ENCODE assay signal across 24 mouse cellular contexts in the genomic region with DNA sequence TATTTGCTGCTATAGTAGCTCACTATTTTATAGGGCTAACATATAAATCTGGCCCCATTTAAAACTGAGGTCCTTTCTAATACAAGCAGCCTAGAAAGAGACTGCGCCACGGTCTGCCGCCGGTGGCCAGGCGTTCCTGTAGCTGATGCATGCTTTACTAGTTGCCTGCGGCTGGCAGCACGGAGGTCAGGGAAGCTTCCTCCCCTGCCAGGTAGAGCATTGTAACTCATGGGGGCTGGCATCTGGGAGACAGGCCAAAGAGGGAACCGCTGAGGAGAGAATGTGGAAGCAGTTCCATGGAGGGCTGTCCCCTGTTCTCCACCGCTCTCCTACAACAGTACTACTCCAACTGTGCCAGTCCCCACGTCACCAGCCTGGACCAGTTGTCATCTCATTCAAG. TPM values are rescaled to one million over a fixed set of nuclear protein-coding genes. Genes with fewer than 3 reads are reported as not detected.
A peak's percentile ranks its signal among the peaks of the same experiment; 100 is the strongest.
DNase-seq lines count a peak whose midpoint lies in the region; ATAC-seq and TF ChIP-seq lines count a peak whose summit lies in the region.
"Had no signal": no experiment of that assay in that cellular context is flagged by ENCODE, and none has a peak within 500 bp of the region (broad histone marks: within the 10 kb centered on the region; RNA-seq: fewer than 3 reads in every experiment).

No protein-coding gene starts in this region.

- no peak for TF ChIP-seq EP300 in liver, postnatal 0 days (IDR thresholded peaks at IDR 0.05; ENCODE audit: low read depth)

- peaks cover 16% of the 10 kb centered on the region; the same call in 1 of the 2 replicates for H3K36me3 ChIP-seq in liver, postnatal 0 days (replicated peaks; ENCODE audit: insufficient read depth, low read length)
- H3K36me3 ChIP-seq: embryonic facial prominence, embryonic 10.5 days; embryonic facial prominence, embryonic 12.5 days; forebrain, embryonic 15.5 days had no signal

- peak; percentile 72 for DNase-seq in heart, adult 11 months
- DNase-seq in heart, postnatal 36 days: no peak
- DNase-seq in liver, postnatal 0 days: peak; percentile 5
- no peak for DNase-seq in liver
- no peak for DNase-seq in frontal cortex, postnatal 10 days (ENCODE audit: low spot score in 2 of 2)
- DNase-seq: adrenal gland, adult 8-10 months; adrenal gland, postnatal 14 days; adrenal gland, postnatal 36 days; B cell, adult 2 months; cerebellum, adult 11-12 months; cerebellum, adult 2 months; cerebellum, adult 9-10 months; cerebellum, postnatal 10 days; cerebellum, postnatal 25 days; forebrain, postnatal 0 days had no signal

- no peaks in the 10 kb centered on the region for H3K27me3 ChIP-seq in liver, postnatal 0 days (ENCODE audit: insufficient read depth, low read length)
- H3K27me3 ChIP-seq: CH12.LX; embryonic facial prominence, embryonic 12.5 days; forebrain, embryonic 13.5 days; forebrain, embryonic 15.5 days; Patski had no signal

- TF ChIP-seq CTCF in liver, postnatal 0 days (IDR thresholded peaks at IDR 0.05; ENCODE audit: low read depth): no peak

- no peak for ATAC-seq in liver, postnatal 0 days
- ATAC-seq: activated CD4-positive, CD25-positive, alpha-beta regulatory T cell, adult 4 months; CD4-positive, CD25-positive, alpha-beta regulatory T cell, adult 4 months; forebrain, embryonic 13.5 days; forebrain, embryonic 15.5 days; forebrain, postnatal 0 days; Patski had no signal

- H3K4me2 ChIP-seq in liver, postnatal 0 days (ENCODE audit: low read depth, low read length): no peak overlapping the region
- H3K4me2 ChIP-seq: embryonic facial prominence, embryonic 12.5 days; forebrain, embryonic 13.5 days; forebrain, embryonic 15.5 days had no signal

- no peaks in the 10 kb centered on the region for H3K4me1 ChIP-seq in liver, postnatal 0 days (ENCODE audit: insufficient read depth)
- H3K4me1 ChIP-seq: embryonic facial prominence, embryonic 10.5 days; embryonic facial prominence, embryonic 12.5 days; forebrain, embryonic 13.5 days; forebrain, embryonic 15.5 days had no signal

- no peaks in the 10 kb centered on the region for H3K9me3 ChIP-seq in liver, postnatal 0 days (ENCODE audit: low read length)
- H3K9me3 ChIP-seq: embryonic facial prominence, embryonic 10.5 days; embryonic facial prominence, embryonic 12.5 days; forebrain, embryonic 13.5 days; forebrain, embryonic 15.5 days; G1E had no signal

- 92% methylated on average over 10 of the region's 10 CpGs for WGBS in liver, postnatal 0 days (ENCODE audit: insufficient replicate concordance)

- H3K9ac ChIP-seq in liver, postnatal 0 days (replicated peaks): no peak overlapping the region
- H3K9ac ChIP-seq: embryonic facial prominence, embryonic 12.5 days; forebrain, embryonic 13.5 days; forebrain, embryonic 15.5 days; forebrain, postnatal 0 days had no signal

- intact Hi-C loops in heart, postnatal 36 days (cut with DNase I): no loop called here

- H3K4me3 ChIP-seq in liver, postnatal 0 days (ENCODE audit: low read depth, low read length): no peak overlapping the region
- H3K4me3 ChIP-seq: embryonic facial prominence, embryonic 10.5 days; embryonic facial prominence, embryonic 12.5 days; forebrain, embryonic 13.5 days; forebrain, embryonic 15.5 days had no signal

- no peak overlapping the region for H3K27ac ChIP-seq in liver, postnatal 0 days (ENCODE audit: low read depth)
- H3K27ac ChIP-seq: embryonic facial prominence, embryonic 10.5 days; embryonic facial prominence, embryonic 12.5 days; forebrain, embryonic 13.5 days; forebrain, embryonic 15.5 days had no signal

RNA-seq across cellular contexts. Expression of gene Zbtb44, which starts 44.4 kb away (rescaled TPM):
- 10 to 100 TPM; 38.0 to 39.8 TPM for total RNA-seq in heart, postnatal 36 days (2021)
- 4.9 and 6.7 TPM in 2 replicates for polyA plus RNA-seq in liver, postnatal 0 days (2015; fragmentation: Nextera tagmentation; extraction: Ambion mirVana)

RNA-seq across cellular contexts. Expression of gene St14, which starts 56.8 kb away (rescaled TPM):
- total RNA-seq in heart, postnatal 36 days (2021): under 1 TPM; 0.38 to 0.61 TPM
- 0.69 and 0.99 TPM in 2 replicates for polyA plus RNA-seq in liver, postnatal 0 days (2015; fragmentation: Nextera tagmentation; extraction: Ambion mirVana)
- polyA plus RNA-seq: G1E, Patski had no signal

Comparison
In these comparisons a context has a peak if more than half of its experiments do, and no peak if none do; other contexts are left out.
1. DNase-seq: peak in heart, adult 11 months (single experiment) and liver, postnatal 0 days (single experiment); none in heart, postnatal 36 days (0 of 2), liver (single experiment) and frontal cortex, postnatal 10 days (0 of 2).